Mouse (Mus musculus) gastrocnemius, adult 8-10 months (tissue): Measurements from ENCODE around the gene Gtse1. TPM values are rescaled to one million over a fixed set of nuclear protein-coding genes. Genes with fewer than 3 reads are reported as not detected.
"Not testable (repeated sequence)": the region's sequence is repeated elsewhere in the genome, so short reads cannot be mapped to it uniquely, and the experiment has no call there.

Source experiments
- DNase-seq, 2 experiments: peaks; one replicate each; pipeline ENCODE4 v3.0.0; 2022; ENCODE audit warnings: low spot score in 2 of 2
- total RNA-seq, 4 experiments: library from RNA; stranded (reverse); gene quantifications; 2 replicates each; pipeline ENCODE4 v1.2.4; 2022

Gtse1 gene
- total RNA-seq: under 1 TPM in 1 of 4 experiments, not detected in 3; 0.13 TPM

DNA sequence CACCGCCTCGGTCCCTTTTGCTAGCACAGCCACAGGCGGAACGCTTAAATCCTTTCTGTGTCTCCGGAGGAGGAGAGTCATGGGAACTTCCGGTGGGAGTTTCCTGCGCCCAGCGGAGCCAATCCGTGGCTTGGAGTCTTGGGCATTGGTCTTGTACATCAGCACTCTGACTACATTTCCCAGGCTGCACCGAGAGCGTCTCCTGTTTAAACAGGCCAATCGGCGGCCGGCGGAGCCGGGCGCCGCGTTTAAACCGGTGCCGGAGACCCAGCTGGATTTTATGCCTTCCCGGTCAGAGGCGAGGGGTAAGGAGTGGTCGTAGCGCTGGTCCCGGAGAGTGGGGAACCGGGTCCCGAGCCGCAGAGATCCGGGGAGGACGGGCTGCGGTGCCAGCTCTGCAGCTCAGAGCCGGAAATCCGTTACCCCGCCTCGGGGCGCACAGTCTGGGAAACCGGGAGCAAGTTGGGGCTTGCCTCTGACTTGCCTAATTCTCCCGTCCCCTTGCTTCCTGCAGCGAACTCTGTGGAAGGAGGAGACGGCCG lies at the start of gene Gtse1:
TSS of gene Gtse1 (plus strand) at position 256 of the 542 bp plus-strand sequence.
- peak; percentile 91 to 92 for DNase-seq

DNA sequence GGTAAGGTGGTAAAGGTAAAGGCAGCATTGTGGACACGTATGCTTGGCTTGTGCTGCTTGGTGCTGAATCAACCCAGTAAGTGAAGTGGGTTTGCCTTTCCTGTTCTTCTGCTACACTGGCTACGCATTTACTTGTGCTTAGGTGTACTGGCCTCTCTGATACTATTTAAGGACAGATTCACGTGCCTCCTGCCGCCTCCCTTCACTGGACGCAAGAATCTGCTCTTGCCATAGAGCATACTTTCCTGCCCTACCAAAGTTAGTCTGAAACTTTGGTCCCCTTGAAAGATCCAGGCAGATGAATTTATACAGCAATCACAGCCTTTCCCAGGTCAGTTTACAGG lies 49.1 kb upstream of the Gtse1 start:
- DNase-seq: no peak

DNA sequence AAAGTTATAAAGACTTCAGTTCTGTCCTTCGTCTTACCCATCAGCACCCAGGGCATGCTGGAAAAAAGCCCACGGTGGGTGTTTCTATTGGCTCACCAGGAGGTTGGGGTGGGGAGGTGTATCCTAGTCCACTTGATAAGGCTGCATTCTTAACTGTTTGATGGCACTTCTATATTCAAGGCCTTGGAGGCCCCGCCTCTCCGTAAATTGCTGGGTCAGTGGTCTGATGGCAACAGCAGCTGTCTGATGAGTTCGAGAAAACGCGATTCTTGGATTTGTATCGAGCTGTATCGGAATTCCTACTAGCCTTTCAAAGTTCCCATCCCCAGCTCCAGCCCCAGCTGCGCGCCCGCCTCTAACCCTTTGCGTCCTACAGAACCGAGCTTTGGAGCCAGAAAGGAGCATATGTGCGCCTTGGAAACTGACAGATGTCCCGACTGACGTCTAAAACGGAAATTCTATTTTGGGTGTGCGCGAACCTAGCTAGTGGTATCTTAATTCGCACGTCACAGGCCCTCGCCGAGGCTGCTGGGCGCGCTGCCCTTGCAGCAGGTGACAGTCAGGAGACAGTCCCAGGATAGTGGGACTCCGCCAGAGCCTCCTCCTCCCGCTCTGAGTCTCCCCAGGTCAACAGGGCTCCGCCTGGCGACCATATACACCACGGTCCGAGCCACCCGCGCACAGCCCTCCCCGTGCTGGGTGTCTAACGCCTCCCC lies 48.6 kb upstream of the Gtse1 start:
- DNase-seq: peak; percentile 74 to 84

DNA sequence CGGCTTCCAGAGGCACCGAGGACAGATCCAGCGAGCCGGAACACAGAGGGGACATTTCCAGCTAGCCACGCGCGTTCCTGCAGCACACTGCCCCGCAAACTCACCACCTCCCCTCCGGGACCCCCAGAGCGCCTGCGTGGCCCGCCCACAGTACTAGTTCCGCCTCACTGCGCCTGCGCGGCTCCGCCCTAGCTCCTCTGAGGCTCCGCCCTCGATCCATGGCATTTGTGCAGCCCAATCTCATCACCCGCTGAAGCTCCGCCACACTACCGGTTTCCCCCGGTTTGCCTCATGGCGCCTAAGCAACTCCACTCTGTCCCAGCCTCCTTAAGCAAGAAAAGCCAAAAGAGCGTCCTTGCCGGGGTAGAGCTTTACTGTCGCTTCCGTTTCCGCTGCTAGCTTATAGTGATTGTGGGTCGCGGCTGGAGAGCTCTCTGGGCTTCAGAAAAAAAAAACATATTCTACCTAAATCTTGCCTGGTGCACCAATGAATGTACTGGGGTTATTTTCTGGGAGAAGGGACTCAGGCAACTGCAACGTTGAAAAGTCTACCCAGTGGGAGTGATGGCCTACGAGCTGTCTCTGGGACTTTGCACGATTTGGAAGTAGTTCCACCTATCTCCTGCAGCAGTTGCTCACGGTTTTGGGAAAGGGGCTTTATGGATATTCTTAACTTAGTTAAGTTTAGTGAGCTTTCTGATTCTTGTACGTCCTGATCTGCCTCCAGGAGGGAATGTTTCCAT lies 47.8 kb upstream of the Gtse1 start, which contains the start of gene Cdpf1:
TSS of gene Cdpf1 (minus strand) at position 163 of the 743 bp plus-strand sequence.
- DNase-seq: peak; percentile 98

DNA sequence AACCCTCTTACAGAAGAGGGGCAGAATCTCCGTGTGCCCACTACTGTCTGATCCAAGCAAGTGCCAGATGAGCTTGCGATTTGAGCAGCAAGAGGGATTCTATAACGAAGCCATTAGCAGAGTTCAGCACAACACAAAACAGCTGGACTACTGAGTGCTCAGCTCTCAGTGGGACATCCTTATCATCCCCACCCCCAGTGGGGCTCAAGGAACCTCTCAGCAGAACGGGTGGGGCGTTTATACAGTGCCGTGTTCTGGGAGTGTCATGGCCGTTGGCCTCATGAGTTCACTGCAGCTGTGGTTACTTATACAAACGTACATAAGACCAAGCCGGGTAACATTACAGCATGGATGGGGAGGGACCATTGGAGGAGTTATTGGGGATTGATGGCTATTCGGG lies 46.1 kb upstream of the Gtse1 start:
- no peak for DNase-seq

DNA sequence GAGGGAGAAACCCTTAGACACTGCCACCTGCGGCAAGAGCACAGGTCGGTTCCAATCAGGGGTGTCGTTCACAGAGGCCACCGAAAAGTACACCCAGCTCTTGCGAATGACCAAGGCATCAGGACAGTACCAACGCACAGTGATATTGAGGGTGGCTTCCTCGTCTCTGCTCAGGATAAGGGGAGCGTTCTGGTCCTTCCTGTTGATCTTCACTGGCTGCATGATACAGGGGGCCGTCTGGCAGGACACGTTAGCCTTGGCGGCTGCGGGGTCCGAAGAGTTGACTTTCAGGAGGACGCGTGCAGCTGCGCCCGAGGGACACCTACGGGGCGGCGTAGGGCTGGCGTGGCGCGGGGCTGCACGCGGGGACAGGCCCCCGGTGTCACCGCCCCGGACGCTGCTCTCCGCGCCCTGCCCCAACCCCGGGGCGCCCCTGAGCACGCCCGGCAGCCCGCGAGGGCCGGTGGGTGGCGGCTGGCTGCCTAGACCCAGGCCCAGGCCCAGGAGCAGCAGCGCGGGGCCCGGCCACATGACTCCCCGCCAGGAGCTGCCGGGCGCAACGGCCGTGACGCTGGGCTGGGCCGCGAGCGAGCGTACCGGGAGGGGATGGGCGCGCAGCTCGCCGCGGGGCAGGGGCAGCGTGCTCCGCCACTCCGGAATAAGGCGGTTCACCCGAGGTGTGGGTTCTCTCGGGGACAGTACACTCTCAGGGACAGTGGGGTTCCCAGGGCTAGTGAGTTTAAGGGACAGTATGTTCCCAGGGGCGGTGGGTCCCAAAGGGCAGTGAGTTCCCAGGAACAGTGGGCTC lies 38.1 kb upstream of the Gtse1 start, which contains the start of gene Pkdrej:
TSS of gene Pkdrej (minus strand) at position 532 of the 808 bp plus-strand sequence.
- DNase-seq: peak in 1 of 2 experiments; percentile 35

DNA sequence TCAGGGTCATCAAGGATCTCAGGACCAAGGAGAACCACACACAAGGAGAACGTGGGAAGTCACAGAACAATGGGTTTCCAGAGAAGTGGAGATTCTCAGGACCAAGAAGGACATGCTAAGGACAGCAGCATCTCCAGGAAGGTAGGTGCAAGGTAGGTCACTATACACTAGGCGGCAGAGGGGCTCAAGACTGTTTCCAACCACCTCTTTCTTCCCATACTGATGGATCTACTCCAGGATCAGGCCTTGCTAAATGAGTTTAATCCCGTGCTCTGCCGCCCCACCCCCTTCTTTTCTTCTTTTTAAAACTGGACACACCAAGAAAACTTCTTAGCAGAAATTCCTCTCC lies 37.6 kb upstream of the Gtse1 start:
- no peak for DNase-seq

DNA sequence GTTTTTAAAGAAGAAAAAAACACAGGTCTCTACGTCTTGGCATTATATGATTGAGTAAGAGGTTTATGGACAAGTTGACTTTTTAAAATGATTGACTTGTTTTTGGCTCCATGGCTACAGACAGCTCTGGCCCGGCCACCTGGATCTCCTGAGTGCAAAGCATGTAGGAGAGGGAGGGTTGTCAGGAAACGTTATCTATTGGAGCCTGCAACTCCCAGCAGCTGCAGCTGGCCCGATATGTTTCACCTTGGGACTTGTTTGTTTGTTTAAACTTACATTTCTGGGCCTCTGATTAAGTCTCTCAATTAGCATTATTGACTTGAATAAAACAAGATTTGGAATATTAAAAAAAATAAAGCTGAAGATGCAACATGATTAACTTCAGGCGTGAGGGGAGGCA lies 32.9 kb upstream of the Gtse1 start:
- DNase-seq: no peak

DNA sequence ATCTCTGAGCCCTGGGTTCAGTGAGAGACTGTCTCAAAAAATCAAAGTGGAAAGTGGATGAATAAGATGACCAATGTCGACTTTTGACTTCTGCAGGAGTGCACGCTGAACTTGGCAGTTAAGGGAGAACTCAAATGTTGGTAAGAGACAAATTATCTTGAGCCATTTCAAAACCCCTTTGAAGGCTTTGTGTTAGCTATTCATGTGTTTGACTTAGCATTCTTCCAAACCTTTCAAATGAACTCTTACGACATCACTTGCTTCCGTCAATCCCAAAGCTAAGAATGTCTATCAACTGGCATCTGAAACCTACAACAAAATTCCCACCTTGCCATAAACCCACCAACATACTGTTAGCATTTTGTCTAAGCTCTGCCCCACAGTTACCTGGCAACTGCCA lies 31.5 kb upstream of the Gtse1 start:
- DNase-seq: no peak

DNA sequence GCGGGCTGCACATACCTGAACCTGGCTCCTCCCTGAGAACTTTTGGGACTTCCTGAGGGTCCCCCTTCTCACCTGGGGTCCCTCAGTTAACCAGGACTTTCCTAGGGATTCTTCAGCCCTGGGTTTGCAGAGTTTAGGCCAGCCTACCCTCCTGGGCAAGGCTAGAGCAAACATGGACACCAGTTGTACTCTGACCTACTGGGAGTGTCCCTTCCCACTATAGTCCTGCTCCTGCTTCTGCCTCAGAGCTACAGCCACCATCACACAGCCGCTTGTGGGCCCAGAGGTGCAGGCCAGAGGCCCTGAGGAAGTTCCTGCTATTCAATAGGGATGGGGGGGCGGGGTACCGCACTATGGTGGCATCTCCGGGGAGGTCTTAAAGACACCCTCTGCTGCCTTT lies 30.1 kb upstream of the Gtse1 start:
- no peak for DNase-seq

DNA sequence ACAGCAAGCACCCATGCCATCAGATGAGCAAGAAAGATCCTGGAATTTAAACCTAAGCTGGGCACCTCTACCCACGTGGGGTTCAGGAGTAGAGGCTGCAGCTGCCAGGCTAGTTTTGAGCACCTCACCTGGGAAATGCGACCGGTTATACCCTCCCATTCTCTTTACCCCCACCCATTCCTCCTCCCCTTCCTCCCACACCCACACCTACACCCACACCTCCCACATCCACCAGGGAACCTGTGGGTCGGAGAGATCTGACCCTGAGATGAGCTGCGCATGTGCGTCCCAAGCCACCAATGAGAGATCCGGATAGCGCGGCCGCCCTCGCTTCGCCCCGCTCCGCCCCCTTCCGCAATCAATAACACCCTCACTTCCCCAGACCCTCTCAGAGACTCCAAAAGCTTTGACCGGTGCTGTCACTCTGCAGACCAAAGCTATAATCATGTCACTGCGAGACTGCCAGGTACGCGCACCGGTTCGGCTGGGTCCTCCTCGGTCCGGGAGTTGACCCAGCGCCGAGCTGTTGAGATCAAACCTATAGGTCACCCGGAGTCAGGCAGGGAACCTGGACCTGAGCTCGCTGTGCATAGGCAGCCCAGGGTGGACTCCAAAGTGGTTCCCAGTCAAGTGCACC lies 27.5 kb upstream of the Gtse1 start, which contains the start of gene Ttc38:
TSS of gene Ttc38 (plus strand) at position 353 of the 637 bp plus-strand sequence.
- DNase-seq: peak; percentile 67 to 82

DNA sequence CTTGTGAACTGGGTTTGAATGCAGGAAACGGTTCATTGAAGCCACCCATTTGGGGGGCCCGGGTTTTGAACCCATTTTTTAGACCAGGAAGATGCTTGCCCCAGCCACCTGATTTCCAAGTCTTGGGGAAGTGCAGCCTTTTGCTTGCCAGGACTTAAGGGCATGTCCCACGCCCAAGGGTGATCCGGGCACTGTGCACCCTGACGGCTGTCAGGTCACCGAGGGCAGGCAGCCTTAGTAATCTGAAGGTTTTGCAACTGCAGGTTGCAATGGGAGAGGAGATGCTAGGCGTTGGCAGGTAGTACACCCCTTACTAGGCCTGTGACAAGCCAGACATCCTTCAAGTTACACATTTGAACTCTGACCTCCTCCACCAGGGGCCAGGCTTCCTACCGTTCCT lies 26.9 kb upstream of the Gtse1 start:
- DNase-seq: no peak

DNA sequence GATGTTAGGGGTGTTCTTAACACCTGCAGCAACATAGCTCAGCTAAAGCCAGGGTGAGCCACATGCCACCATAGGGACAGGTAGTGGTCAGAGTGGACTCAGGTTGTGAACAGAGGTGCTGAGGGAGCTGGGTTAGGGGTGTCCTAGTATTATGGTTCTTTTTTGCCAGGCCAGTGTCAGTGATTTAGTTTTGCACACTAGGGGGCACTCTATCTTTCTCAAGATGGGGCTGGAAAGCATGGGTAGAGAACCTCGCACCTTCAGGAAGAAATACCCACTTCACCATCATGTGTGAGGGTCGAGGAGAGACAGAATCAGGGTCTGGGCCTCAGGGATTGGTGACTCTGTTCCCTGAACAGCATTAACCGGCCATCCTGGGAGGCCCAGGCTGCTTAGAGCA lies 24.2 kb upstream of the Gtse1 start:
- no peak for DNase-seq

DNA sequence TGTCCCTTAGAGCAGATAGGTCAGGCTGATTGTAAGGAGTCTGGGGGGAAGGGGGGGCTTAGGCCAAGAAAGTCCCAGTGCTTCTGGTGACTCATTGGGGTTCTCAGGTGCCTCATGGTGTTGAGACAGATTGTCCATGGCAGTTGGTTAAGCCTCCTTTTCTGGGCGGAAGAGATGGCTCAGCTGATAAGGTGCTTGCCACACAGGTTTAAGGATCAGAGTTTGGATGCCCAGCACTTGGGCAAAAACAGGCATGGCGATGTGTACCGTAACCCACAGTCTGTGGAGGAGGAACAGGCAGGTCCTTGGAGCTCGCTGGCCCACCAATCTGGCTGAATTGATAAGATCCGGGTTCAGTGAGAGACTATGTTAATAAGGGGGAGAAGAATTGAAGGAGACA lies 22.7 kb upstream of the Gtse1 start:
- DNase-seq: no peak

DNA sequence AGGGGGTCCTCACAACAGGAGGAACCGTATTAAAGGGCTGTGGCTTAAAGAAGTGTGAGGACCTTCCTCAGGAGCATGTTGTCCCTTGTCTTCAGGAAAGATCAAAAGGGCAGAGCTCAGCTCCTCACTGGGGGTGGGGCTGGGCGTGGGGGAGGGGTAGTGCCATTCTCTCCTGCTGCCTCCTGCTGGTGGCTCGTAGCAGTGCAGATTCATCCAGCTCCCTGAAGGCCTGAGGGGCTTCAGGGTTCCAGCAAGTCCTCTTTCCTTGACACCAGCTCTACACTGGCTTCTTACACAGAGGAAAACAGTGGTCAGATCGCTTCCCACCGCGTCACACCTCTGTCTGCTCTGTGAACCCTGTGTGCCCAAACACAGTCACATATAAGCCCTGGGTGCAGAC lies 18.6 kb upstream of the Gtse1 start:
- no peak for DNase-seq

DNA sequence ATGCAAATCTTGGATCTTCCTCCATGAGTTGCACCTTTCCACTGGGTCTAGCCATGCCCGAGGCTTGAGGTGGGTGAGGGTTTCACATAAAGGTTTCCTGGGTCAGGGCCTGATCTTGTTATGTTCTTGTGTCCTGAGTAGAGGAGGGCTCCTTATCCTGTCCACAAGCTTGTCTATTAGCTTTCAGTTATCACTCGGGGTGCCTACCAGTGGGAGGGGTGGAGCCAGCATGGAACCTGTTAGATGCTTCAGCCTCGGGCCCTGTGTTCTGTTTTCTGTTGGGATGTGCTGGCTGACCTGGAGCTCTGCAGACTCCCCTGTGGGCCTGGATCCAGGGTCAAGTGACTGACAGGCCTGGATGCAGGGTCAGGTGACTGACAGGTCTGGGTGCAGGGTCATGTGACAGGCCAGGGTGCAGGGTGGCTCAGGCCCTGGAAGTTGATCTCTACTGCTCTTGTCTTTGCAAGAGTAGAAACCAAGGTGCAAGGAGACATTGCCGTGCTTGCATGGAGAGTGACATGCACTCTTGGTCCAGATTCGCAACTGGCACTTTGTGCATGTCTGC lies 17.7 kb upstream of the Gtse1 start:
- no peak for DNase-seq

DNA sequence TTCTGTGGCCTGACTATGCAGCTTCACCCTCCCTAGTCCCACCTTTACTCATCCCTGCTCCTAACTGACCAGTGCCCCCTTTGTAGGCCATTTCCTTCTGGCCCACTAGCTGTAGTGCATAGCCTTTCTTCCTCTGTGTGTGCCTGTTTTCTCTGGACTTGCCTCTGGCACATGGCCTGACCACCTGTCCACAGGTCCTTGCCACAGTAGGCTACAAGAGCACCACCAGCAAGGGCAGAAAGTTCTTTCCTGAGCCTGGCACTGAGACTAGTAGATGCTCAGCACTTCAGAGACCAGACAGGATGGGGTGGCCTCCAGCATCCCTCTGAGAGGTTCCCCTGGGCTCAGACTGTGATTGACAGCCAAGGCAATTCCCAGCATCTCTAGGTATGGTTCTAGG lies 14.5 kb upstream of the Gtse1 start:
- no peak for DNase-seq

DNA sequence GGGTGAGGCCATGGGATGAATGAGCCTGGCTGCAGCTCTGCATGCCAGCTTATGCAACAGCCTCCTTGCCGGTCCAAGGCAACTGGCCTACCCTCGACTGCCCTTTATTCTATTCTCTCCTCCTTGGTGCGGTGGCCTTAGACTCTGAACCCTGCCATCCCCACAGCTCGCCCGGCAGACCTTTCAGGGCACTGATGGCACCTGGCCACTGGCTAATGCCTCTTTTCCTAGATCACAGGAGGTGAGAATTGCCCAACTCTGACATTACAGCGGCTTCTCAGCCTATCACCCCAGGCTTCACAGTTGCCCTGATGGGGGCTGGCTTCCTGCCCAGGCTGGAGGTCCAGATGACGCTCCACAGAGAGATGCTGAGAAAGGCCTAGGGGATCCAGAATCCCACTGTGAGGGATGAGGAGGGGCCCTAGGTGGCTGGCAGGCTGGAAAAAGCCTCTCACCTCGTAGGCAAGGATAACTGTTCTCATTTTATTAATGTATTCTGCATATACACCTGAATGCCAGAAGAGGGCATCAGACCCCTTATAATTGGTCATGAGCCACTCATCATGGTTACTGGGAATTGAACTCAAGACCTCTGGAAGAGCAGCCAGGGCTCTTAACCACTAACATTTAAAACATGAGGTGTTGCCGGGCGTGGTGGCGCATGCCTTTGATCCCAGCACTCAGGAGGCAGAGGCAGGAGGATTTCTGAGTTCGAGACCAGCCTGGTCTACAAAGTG lies 7.7 kb upstream of the Gtse1 start:
- no peak for DNase-seq

DNA sequence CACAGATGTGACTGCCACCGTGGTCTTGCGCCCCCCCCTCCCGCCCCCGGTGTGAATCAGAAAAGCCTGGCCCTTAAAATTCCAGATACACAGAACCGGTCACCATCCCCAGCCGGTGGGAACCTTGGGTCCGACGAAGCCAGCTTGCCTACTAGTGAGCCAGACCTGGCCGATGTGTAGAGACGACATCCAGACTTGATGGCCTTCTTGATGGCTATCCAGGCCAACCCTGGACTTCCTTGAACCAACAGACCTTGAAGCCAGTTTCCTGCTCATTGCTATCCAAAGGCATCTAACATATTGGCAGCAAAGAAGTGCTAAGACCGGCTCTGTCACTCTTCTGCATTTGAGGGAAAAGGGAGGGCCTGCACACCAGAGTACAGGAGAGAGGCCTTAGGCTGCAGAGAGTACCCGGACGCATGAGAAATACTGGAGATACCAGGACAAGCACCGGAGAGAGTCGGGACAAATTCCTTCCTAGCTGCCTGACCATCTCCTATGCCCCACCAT lies 510 bp upstream of the Gtse1 start:
- no peak for DNase-seq

DNA sequence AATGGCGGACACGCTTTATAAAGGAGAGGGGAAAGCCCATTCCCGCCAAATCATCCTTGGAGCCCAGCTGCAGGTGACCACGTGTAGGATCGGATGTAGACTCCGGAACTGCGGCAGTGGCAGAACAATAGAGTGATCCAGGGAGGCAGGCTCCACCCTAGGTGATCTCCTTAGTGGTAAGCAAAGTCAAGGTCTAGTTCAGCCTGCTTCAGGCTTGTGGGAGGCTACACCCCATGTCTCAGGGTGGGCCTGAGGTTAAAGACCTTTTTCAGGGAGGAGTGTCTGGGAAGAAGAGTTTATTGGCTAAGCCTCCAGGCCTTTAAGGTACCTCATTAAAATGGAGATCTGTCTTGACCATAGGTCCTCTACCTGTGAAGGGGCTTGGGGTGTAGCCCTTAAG lies 6.4 kb downstream of the Gtse1 start:
- not testable (repeated sequence) for DNase-seq
